Mouse (Mus musculus) heart, embryonic 13.5 days (tissue): ENCODE data around the gene Tcea3. TPM values are rescaled to one million over a fixed set of nuclear protein-coding genes. Genes with fewer than 3 reads are reported as not detected.

Experiments used
- ATAC-seq: fragments of 200-750 bp; cut with Nextera tagmentation; 2 replicates; pipeline ENCODE4 v1.8.0; 2017; ENCODE audit warnings: moderate TSS enrichment; ENCODE audit not compliant: insufficient number of reproducible peaks, low FRiP score, low TSS enrichment; ENCODE audit errors: extremely low read depth
- H3K27ac ChIP-seq: fragments of 300-500 bp; sonication (generic); replicated peaks from 2 replicates; pipeline ENCODE4 v1.5.1; 2015; ENCODE audit warnings: moderate library complexity, mild to moderate bottlenecking, inconsistent platforms
- H3K27me3 ChIP-seq: fragments of 300-500 bp; sonication (generic); replicated peaks from 2 replicates; pipeline ENCODE4 v1.6.1; 2015; ENCODE audit warnings: mild to moderate bottlenecking, inconsistent platforms
- H3K36me3 ChIP-seq: fragments of 300-500 bp; sonication (generic); 2 replicates; pipeline ENCODE4 v1.6.1; 2015; ENCODE audit warnings: mild to moderate bottlenecking, inconsistent platforms
- H3K4me1 ChIP-seq: fragments of 300-500 bp; sonication (generic); 2 replicates; pipeline ENCODE4 v1.6.1; 2015; ENCODE audit warnings: inconsistent platforms
- H3K4me2 ChIP-seq: fragments of 300-500 bp; sonication (generic); 2 replicates; pipeline ENCODE4 v1.6.1; 2015; ENCODE audit warnings: inconsistent platforms, mild to moderate bottlenecking, moderate library complexity
- H3K4me3 ChIP-seq: fragments of 300-500 bp; sonication (generic); 2 replicates; pipeline ENCODE4 v1.5.1; 2015; ENCODE audit warnings: moderate library complexity, mild to moderate bottlenecking, inconsistent platforms
- H3K9ac ChIP-seq: fragments of 300-500 bp; sonication (generic); 2 replicates; pipeline ENCODE4 v1.6.1; 2015; ENCODE audit warnings: inconsistent platforms, mild to moderate bottlenecking, moderate library complexity
- H3K9me3 ChIP-seq: fragments of 300-500 bp; sonication (generic); 2 replicates; pipeline ENCODE4 v1.6.1; 2016; ENCODE audit warnings: inconsistent platforms
- WGBS: fragments of 180-500 bp; shearing (Covaris S2); methylation state at CpG from one replicate; pipeline ENCODE4 v1.1.7; 2015; ENCODE audit warnings: mixed read lengths; 5-methylcytosine and 5-hydroxymethylcytosine counted together
- polyA plus RNA-seq: library from polyadenylated mRNA; unstranded; fragments of >200 nt; fragmentation: Nextera tagmentation; extraction: Ambion mirVana; gene quantifications from 2 replicates; pipeline ENCODE4 v1.2.1, GENCODE M21; 2015

Tcea3 gene
- polyA plus RNA-seq, 1 experiment from 2014 or later, result 58.8 TPM

DNA sequence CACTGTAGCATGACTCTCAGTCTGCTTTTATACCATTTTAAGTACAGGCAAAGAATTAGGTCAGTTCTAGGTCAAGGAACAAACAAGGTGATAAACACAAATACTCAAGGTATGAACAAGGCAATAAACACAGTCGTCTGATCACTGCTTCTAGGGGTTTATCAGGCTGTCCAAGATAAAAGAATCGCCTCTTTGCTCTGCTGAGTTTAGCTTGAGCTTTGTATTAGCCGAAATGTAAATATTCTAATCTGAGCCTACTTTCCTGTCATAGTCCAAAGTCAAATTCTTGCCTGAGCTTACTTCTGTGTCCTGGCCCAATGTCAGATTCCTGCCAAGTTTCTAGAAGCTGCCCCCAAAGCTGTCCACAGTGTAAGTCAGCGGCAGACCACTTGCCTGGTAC lies 54.9 kb downstream of the Tcea3 start:
- WGBS, result 48% methylated on average over 4 of the region's 4 CpGs

DNA sequence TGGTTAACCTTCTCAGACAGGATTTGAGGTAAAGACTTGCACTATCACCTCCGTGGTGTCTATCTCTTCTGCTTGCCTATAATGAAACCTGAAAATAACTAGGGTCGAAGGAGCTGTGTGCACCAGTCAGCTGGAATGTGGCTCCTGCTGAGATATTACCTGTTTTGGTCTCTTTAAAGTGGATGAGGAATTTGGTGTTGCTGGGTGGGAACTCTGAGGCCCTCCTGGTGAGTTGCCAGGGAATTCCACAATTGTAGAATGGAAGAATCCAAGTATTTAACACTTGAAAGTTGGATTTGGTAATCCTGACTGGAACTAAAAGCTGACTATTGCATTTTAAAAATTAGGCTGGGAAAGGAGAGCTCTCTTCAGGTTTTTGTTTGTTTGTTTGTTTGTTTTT lies 56.7 kb downstream of the Tcea3 start:
- H3K9me3 ChIP-seq, result peaks cover 3% of the 10 kb centered on the region; the same call in 1 of the 2 replicates
- no peak overlapping the region for H3K9ac ChIP-seq
- no peak overlapping the region for H3K4me3 ChIP-seq
- no peaks in the 10 kb centered on the region for H3K36me3 ChIP-seq
- peaks cover 14% of the 10 kb centered on the region for H3K4me1 ChIP-seq
- no peak overlapping the region for H3K4me2 ChIP-seq
- H3K27ac ChIP-seq, result 0 out of 2 replicates have a peak overlapping the region, but pooled peaks have one; percentile 0
- no peak for ATAC-seq
- H3K27me3 ChIP-seq, result 0 out of 2 replicates have a peak, but pooled peaks cover 7% of the 10 kb centered on the region
- WGBS, result 17% methylated on average over 2 of the region's 2 CpGs

More for the DNA sequence above, 54.9 kb downstream of the Tcea3 start:
- H3K4me2 ChIP-seq, result no peak overlapping the region
- ATAC-seq, result no peak
- peaks cover 3% of the 10 kb centered on the region; the same call in 1 of the 2 replicates for H3K9me3 ChIP-seq
- H3K4me1 ChIP-seq, result peaks cover 12% of the 10 kb centered on the region
- H3K36me3 ChIP-seq, result no peaks in the 10 kb centered on the region
- 0 out of 2 replicates have a peak, but pooled peaks cover 5% of the 10 kb centered on the region for H3K27me3 ChIP-seq
- no peak overlapping the region for H3K9ac ChIP-seq
- H3K27ac ChIP-seq, result no peak overlapping the region
- no peak overlapping the region for H3K4me3 ChIP-seq

DNA sequence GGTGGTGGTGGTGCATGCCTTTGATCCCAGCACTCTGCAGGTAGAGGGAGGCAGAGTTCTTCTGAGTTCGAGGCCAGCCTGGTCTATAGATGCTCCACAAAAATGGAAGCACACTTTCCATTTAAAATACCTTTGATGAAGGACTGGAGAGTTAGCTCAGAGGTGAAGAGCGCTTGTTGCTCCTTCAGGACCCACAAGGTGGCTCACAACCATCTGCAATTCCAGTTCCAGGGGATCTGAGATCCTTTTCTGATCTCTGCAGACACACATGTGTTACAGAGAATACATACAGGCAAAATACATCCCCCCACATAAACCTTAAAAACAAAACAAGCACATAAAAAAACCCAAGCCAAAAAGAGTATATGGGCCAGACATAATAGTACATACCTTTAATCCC lies 60.8 kb downstream of the Tcea3 start:
- WGBS, result 57% methylated on average over 2 of the region's 2 CpGs
- no peak overlapping the region for H3K9ac ChIP-seq
- H3K27ac ChIP-seq, result no peak overlapping the region
- H3K27me3 ChIP-seq, result 0 out of 2 replicates have a peak, but pooled peaks cover 7% of the 10 kb centered on the region
- no peaks in the 10 kb centered on the region for H3K36me3 ChIP-seq
- no peak overlapping the region for H3K4me3 ChIP-seq
- no peak for ATAC-seq
- no peaks in the 10 kb centered on the region for H3K9me3 ChIP-seq
- no peak overlapping the region for H3K4me2 ChIP-seq
- H3K4me1 ChIP-seq, result peaks cover 31% of the 10 kb centered on the region

DNA sequence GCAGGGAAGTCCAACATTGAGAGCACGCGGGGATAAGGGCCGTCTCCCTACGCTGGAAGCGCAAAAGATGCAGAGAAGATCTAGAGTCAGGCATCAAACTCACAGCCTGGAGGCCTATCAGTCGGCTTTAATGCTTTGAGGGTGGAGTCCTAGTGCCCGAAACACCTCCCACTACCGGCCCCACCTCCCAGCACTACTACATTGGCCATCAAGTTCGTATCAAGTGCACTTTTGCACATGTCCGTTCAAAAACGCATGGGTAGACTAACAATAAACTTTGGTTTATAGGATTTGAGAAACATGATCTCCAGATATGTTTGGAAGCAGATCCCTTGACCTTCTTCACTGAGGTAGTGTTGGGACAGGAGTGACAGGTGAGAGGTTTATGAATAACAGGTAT lies 62.3 kb downstream of the Tcea3 start:
- ATAC-seq, result no peak
- no peaks in the 10 kb centered on the region for H3K36me3 ChIP-seq
- peak overlapping the region; percentile 90 for H3K4me2 ChIP-seq
- WGBS, result 4% methylated on average over 11 of the region's 11 CpGs
- 0 out of 2 replicates have a peak, but pooled peaks cover 7% of the 10 kb centered on the region for H3K27me3 ChIP-seq
- peak overlapping the region; percentile 92 for H3K27ac ChIP-seq
- H3K9ac ChIP-seq, result peak overlapping the region; percentile 87
- peaks cover 39% of the 10 kb centered on the region for H3K4me1 ChIP-seq
- no peaks in the 10 kb centered on the region for H3K9me3 ChIP-seq
- H3K4me3 ChIP-seq, result peak overlapping the region; percentile 96

DNA sequence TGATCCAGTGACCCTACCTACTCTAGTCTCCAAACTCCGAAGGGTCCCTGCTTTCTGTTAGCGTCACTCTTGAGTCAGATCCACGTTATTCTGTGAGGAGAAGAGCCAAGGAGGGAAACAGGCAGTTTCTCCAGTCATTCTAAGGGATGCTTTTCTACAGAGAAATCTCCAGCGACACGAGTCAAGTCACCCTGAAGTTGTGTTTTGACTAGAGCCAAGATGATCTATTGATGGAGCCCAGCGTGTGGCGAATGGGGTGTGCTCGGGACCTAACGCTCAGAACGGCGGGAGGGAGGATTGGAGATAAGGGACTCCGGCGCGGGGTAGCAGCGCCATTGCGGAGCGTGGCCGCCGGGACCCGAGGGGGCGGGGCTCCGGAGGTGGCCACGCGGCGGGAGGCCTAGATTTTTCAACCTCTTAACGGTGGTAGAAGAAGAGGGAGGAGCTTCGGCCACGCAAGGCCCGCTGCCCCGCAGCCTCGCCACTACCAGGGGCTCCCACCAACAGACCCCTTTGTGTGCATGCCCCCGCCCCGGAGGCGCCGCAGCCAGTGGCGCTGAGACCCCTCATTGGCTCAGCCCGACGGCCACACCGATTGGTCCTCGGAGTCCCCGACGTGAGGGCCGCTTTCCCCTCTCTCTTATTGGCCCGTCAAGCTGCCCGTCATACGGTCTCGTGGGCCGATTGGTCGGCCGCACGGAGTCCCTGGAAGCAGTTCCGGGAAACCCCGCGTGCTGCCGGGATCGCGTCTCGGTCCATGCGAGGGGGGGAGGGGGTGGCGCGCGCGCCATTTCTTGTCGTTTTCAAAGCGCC lies 62.9 kb downstream of the Tcea3 start, which contains the start of gene Hnrnpr:
Gene Hnrnpr (plus strand): TSS at position 714 of the 813 bp plus-strand sequence.
- ATAC-seq, result peak; percentile 97
- under 1% methylated on average over 59 of the region's 65 CpGs for WGBS
- H3K4me2 ChIP-seq, result peak within 1 kb of the TSS; percentile 90
- peak within 1 kb of the TSS; percentile 96 for H3K4me3 ChIP-seq
- H3K27ac ChIP-seq, result peak within 1 kb of the TSS; percentile 95
- H3K4me1 ChIP-seq, result peaks cover 43% of the 10 kb centered on the region
- H3K36me3 ChIP-seq, result no peaks in the 10 kb centered on the region
- H3K27me3 ChIP-seq, result 0 out of 2 replicates have a peak, but pooled peaks cover 7% of the 10 kb centered on the region
- H3K9me3 ChIP-seq, result no peaks in the 10 kb centered on the region
- H3K9ac ChIP-seq, result peak within 1 kb of the TSS; percentile 99

DNA sequence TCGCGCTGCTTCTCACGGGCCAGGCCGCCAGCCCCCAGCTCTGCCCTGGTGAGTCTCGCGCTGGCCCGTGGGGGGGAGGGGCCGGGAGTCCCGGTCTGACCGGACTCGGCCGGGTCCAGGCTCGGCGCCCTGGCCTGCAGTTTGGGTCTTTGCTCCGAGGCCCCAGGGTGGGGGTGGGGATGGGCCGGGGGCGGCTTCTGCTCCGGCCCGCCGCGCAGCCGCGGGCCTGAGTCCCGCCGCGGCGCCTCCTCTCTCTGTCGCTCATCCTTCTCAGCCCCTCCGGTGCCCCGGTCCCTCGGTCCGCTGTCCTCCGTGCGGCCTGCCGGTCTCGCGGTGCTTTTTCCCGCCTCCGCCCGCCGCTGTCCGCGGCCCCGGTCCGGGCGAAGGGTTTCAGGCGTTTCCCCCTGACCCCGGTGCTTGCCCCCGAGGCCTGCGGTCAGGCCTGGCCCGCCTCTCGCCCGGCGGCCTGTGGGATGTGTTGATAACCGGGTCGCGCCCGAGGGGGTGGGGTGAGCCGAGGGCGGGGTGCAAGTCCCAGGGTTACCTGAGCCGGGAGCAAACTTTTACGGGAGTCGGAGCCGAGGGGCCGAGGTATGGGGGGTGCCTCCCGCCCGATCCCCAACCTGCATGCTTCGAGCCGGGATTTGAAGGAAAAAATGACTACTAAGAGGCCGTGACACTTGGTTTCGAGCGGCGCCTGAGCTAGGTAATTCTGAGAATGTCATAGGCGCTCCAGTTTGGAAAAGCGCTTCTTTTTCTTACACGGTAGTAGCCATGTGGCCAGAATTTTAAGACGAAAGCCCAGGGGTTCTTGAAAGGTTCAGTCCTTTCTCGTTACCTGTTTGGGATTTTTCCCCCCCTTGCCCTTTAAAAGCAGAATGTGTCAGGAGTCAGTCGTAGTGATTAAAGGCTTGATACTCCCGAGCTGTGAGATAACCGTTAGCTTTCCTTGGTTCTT lies 63.8 kb downstream of the Tcea3 start:
- Histone ChIP-seq H3K27ac (peak overlapping the region; percentile 95), H3K4me2 (peak overlapping the region; percentile 85), H3K9ac (peak overlapping the region; percentile 99), H3K4me3 (peak overlapping the region; percentile 96), H3K9me3 (no peaks in the 10 kb centered on the region), H3K4me1 (peaks cover 43% of the 10 kb centered on the region), H3K27me3 (0 out of 2 replicates have a peak, but pooled peaks cover 7% of the 10 kb centered on the region), H3K36me3 (peaks cover 1% of the 10 kb centered on the region)
- under 1% methylated on average over 68 of the region's 81 CpGs for WGBS
- peak; percentile 53 for ATAC-seq

DNA sequence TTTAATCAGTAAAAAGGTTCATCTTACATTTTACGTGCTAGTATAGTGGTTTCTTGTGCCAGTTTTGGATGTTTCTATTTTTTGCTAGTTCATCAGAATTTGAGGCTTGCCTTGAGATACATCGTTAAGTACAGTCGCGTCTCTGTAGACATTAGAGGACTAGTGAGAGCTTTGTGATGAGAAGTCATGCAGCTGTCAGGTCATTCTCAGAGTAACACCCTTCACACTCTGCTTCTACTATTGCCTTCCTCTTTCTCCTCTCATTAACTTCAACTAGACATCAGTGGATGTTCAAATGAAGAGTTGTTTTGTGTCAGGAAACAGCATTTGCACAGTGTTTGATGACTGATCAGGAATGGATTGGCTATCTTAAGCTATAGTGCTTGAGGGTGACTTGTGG lies 65.1 kb downstream of the Tcea3 start:
- Histone ChIP-seq H3K27ac (0 out of 2 replicates have a peak overlapping the region, but pooled peaks have one; percentile 12), H3K36me3 (peaks cover 14% of the 10 kb centered on the region), H3K9me3 (no peaks in the 10 kb centered on the region), H3K9ac (peak overlapping the region; percentile 99), H3K27me3 (0 out of 2 replicates have a peak, but pooled peaks cover under 1% of the 10 kb centered on the region), H3K4me2 (peak overlapping the region; percentile 85), H3K4me3 (peak overlapping the region; percentile 96), H3K4me1 (peaks cover 43% of the 10 kb centered on the region)
- 14% methylated on average over 4 of the region's 4 CpGs for WGBS
- no peak for ATAC-seq

DNA sequence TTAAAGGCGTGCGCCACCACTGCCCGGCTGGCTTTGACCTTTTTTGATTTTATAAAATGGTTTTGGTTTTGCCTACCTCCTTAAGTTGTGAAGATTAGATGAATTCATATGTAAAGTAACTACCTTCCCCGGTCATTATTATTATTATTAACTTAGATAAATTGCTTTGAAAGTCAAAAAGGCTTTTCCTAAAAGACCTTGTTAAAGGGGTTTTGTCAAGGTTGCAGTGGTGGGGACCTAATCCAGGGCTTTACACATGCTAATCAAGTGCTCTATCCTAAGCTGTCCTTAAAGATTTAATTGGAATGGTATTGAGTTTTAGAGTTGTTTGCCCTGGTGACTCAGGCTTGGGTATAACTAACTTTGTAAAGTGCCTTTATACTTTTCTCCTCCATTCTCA lies 70.1 kb downstream of the Tcea3 start:
- no peak overlapping the region for H3K9ac ChIP-seq
- ATAC-seq, result no peak
- peaks cover 26% of the 10 kb centered on the region for H3K4me1 ChIP-seq
- no peaks in the 10 kb centered on the region for H3K9me3 ChIP-seq
- H3K4me3 ChIP-seq, result no peak overlapping the region
- peaks cover 63% of the 10 kb centered on the region for H3K36me3 ChIP-seq
- H3K27ac ChIP-seq, result no peak overlapping the region
- WGBS, result 96% methylated on average over 4 of the region's 4 CpGs
- no peak overlapping the region for H3K4me2 ChIP-seq
- H3K27me3 ChIP-seq, result no peaks in the 10 kb centered on the region

DNA sequence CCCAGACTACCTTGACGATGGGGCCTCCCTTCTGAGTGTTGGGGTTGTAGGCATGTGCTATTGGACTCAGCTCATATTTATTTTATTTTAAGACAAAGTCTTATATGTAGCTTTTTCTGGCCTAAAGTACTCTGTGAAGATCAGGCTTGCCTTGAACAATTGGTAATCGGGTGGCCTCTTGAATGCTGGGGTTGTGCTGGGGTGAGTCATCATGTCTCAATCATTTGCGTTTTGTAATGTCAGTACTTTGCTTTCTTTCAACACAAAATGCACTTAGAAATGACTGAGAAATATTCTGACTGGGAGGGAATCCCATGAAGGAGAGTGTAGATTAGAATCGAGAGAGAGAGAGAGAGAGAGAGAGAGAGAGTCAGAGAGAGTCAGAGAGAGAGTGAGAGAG lies 72.5 kb downstream of the Tcea3 start:
- H3K4me2 ChIP-seq, result no peak overlapping the region
- H3K4me3 ChIP-seq, result no peak overlapping the region
- no peak for ATAC-seq
- H3K36me3 ChIP-seq, result peaks cover 85% of the 10 kb centered on the region
- H3K27ac ChIP-seq, result no peak overlapping the region
- no peak overlapping the region for H3K9ac ChIP-seq
- H3K27me3 ChIP-seq, result no peaks in the 10 kb centered on the region
- 69% methylated on average over 4 of the region's 4 CpGs for WGBS
- H3K4me1 ChIP-seq, result peaks cover 9% of the 10 kb centered on the region
- H3K9me3 ChIP-seq, result no peaks in the 10 kb centered on the region

DNA sequence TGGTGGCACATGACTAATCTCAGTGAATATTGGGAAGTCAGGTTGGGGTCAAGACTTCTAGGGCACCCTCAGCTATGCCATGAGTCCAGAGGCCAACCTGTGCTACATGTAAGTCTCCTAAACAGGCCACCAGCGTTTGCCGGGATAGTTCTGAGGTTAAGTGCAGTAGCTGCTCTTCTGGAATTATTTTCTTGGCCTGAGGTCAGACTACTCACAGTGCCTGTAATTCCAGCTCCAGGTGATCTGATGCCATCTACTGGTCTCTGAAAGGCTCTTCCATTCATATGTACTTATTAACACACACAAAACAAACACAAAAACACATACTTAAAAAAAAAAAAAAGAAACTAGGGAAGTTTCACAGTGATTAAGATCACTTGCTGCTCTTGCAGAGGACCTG lies 76.7 kb downstream of the Tcea3 start:
- WGBS, result 59% methylated on average over 2 of the region's 2 CpGs
- Histone ChIP-seq H3K4me1 (peaks cover 14% of the 10 kb centered on the region), H3K4me2 (no peak overlapping the region), H3K27me3 (no peaks in the 10 kb centered on the region), H3K27ac (0 out of 2 replicates have a peak overlapping the region, but pooled peaks have one; percentile 12), H3K36me3 (peaks cover 83% of the 10 kb centered on the region), H3K9me3 (no peaks in the 10 kb centered on the region), H3K4me3 (no peak overlapping the region), H3K9ac (no peak overlapping the region)
- ATAC-seq, result no peak
